Mouse (Mus musculus): ENCODE measurements around the gene Batf3. TPM values are rescaled to one million over a fixed set of nuclear protein-coding genes. Genes with fewer than 3 reads are reported as not detected.

Batf3 gene
- polyA plus RNA-seq, 1 experiment from 2014 or later, result 6.1 TPM

DNA sequence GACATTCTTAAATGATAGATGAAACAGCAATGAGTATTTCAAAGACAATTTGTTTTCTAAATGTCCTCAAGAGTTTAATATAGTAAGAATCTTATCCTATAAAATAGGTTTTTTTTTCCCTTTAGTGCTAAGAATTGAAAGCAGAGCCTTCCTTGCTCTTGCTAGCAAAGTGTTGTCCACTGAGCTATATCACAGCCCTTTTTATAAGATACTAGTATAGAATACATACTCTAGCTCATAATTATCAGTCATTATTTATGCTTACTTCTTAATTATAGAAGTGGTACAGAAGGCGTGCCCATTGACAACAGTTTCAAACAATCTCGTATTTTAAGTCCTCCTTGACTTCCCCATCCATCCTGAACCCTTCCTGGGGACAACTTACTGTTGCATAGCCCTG lies 33.1 kb upstream of the Batf3 start:
- no peak for DNase-seq (ENCODE audit: low spot score)
- Histone ChIP-seq H3K4me2 (ENCODE audit: low read depth, low read length) (no peak overlapping the region), H3K27me3 (replicated peaks; ENCODE audit: control insufficient read depth, insufficient read depth, low read length) (no peaks in the 10 kb centered on the region), H3K4me3 (ENCODE audit: low read depth, low read length) (no peak overlapping the region), H3K9ac (ENCODE audit: low read depth, low read length) (no peak overlapping the region), H3K36me3 (ENCODE audit: control insufficient read depth, insufficient read depth, low read length) (peaks cover 28% of the 10 kb centered on the region), H3K9me3 (ENCODE audit: control insufficient read depth, low read length) (no peaks in the 10 kb centered on the region), H3K27ac (replicated peaks; ENCODE audit: low read depth, low read length) (no peak overlapping the region), H3K4me1 (ENCODE audit: control insufficient read depth, insufficient read depth, low read length) (peaks cover 13% of the 10 kb centered on the region)
- no peak for ATAC-seq (ENCODE audit: low read depth)
- 90% methylated on average over 2 of the region's 2 CpGs for WGBS

DNA sequence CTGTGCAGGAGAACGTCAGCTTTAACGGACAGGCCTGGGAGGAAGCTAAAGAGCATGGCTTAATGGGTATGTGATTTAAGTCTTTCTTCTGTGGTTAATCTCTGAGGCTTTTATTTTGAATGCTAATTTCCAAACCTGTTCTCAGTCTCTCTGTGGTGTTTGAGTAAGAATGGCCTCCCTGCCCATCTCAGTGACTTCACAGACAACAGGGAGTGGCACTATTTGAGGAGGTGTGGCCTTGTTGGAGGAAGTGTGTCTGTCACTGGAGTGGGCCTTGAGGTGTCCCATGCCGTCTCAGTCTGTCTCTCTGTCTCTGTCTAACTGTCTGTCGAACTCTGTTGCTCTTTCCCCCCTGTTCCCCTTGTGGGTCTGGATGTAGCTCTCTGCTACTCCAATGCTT lies 32.5 kb upstream of the Batf3 start:
- 84% methylated on average over 4 of the region's 4 CpGs for WGBS
- H3K36me3 ChIP-seq (ENCODE audit: control insufficient read depth, insufficient read depth, low read length), result peaks cover 35% of the 10 kb centered on the region
- no peak overlapping the region for H3K27ac ChIP-seq (replicated peaks; ENCODE audit: low read depth, low read length)
- no peaks in the 10 kb centered on the region for H3K27me3 ChIP-seq (replicated peaks; ENCODE audit: control insufficient read depth, insufficient read depth, low read length)
- no peak overlapping the region for H3K4me2 ChIP-seq (ENCODE audit: low read depth, low read length)
- H3K4me1 ChIP-seq (ENCODE audit: control insufficient read depth, insufficient read depth, low read length), result peaks cover 13% of the 10 kb centered on the region
- ATAC-seq (ENCODE audit: low read depth) (no peak), DNase-seq (ENCODE audit: low spot score) (no peak)
- H3K9ac ChIP-seq (ENCODE audit: low read depth, low read length), result no peak overlapping the region
- H3K9me3 ChIP-seq (ENCODE audit: control insufficient read depth, low read length), result no peaks in the 10 kb centered on the region
- H3K4me3 ChIP-seq (ENCODE audit: low read depth, low read length), result no peak overlapping the region

DNA sequence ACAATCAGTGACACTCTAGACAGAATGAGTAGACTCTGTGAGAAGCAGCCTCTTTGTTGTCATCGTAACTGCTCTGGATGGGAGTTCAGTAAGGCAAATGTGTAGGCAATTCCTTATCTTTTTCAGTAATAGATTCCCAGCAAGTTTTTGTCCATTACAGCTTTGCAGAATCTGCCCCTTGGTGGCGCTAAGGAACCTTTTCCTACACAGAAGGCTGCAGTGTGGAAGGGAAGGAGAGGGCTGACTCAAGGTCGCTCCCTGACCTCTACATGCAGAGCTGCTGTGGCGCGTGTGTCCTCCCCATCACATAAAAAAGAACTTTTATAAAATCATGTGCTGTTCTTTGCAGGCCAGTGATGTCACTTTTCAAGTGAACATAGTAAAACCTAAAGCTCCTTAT lies 29.3 kb upstream of the Batf3 start:
- no peaks in the 10 kb centered on the region for H3K9me3 ChIP-seq (ENCODE audit: control insufficient read depth, low read length)
- ATAC-seq (ENCODE audit: low read depth) (no peak), DNase-seq (ENCODE audit: low spot score) (no peak)
- no peaks in the 10 kb centered on the region for H3K27me3 ChIP-seq (replicated peaks; ENCODE audit: control insufficient read depth, insufficient read depth, low read length)
- peaks cover 64% of the 10 kb centered on the region for H3K36me3 ChIP-seq (ENCODE audit: control insufficient read depth, insufficient read depth, low read length)
- 79% methylated on average over 5 of the region's 5 CpGs for WGBS
- H3K27ac ChIP-seq (replicated peaks; ENCODE audit: low read depth, low read length), result no peak overlapping the region
- no peak overlapping the region for H3K9ac ChIP-seq (ENCODE audit: low read depth, low read length)
- no peak overlapping the region for H3K4me2 ChIP-seq (ENCODE audit: low read depth, low read length)
- peaks cover 6% of the 10 kb centered on the region for H3K4me1 ChIP-seq (ENCODE audit: control insufficient read depth, insufficient read depth, low read length)
- no peak overlapping the region for H3K4me3 ChIP-seq (ENCODE audit: low read depth, low read length)

DNA sequence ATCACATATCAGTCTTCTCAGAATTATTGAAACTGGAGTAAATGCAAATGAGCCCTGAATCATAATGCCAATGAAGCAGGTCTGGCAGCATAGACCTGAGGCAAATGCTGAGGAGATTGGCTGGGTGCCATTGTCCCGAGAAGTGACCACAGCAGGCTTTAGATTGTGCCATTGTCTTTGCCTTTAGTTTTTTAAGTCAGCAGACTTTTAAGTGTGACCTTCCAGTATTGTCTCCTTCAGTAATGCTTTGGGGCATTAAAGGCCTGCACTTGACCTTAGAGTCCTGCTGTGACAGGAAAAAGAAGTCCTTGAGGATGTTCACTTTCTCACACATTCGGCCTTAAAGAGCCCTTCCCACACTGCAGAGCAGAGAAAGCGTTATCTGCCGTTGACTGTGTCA lies 27.4 kb upstream of the Batf3 start:
- DNase-seq (ENCODE audit: low spot score) (no peak), ATAC-seq (ENCODE audit: low read depth) (no peak)
- no peak overlapping the region for H3K4me3 ChIP-seq (ENCODE audit: low read depth, low read length)
- H3K4me2 ChIP-seq (ENCODE audit: low read depth, low read length), result no peak overlapping the region
- no peaks in the 10 kb centered on the region for H3K4me1 ChIP-seq (ENCODE audit: control insufficient read depth, insufficient read depth, low read length)
- H3K9ac ChIP-seq (ENCODE audit: low read depth, low read length), result no peak overlapping the region
- H3K36me3 ChIP-seq (ENCODE audit: control insufficient read depth, insufficient read depth, low read length), result peaks cover 68% of the 10 kb centered on the region
- no peaks in the 10 kb centered on the region for H3K27me3 ChIP-seq (replicated peaks; ENCODE audit: control insufficient read depth, insufficient read depth, low read length)
- WGBS, result 88% methylated on average over 4 of the region's 4 CpGs
- no peak overlapping the region for H3K27ac ChIP-seq (replicated peaks; ENCODE audit: low read depth, low read length)
- no peaks in the 10 kb centered on the region for H3K9me3 ChIP-seq (ENCODE audit: control insufficient read depth, low read length)

DNA sequence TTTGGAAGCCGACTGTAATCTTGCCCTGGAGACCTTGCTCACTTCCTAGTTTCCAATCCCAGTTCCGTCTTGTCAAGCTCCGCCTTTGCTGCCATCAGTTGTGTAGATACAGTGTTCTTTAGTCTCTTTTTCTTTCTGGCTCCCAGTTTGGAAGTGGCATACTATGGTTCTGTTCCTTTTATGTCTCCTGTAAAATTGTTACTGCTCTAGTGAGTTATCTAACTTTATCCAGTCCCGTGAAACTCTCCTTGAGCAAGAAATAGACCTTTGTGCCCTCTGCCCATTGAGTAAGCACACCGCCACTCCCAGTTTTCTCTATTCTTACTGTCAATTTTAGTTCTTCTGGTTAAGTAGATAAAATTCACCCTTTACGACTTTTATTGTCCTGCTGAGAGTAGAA lies 26.0 kb upstream of the Batf3 start:
- ATAC-seq (ENCODE audit: low read depth), result no peak
- WGBS, result 91% methylated on average over 6 of the region's 6 CpGs
- no peak overlapping the region for H3K9ac ChIP-seq (ENCODE audit: low read depth, low read length)
- H3K4me3 ChIP-seq (ENCODE audit: low read depth, low read length), result no peak overlapping the region
- no peaks in the 10 kb centered on the region for H3K27me3 ChIP-seq (replicated peaks; ENCODE audit: control insufficient read depth, insufficient read depth, low read length)
- DNase-seq (ENCODE audit: low spot score), result no peak
- H3K27ac ChIP-seq (replicated peaks; ENCODE audit: low read depth, low read length), result no peak overlapping the region
- peaks cover 62% of the 10 kb centered on the region for H3K36me3 ChIP-seq (ENCODE audit: control insufficient read depth, insufficient read depth, low read length)
- no peak overlapping the region for H3K4me2 ChIP-seq (ENCODE audit: low read depth, low read length)
- no peaks in the 10 kb centered on the region for H3K4me1 ChIP-seq (ENCODE audit: control insufficient read depth, insufficient read depth, low read length)
- no peaks in the 10 kb centered on the region for H3K9me3 ChIP-seq (ENCODE audit: control insufficient read depth, low read length)

DNA sequence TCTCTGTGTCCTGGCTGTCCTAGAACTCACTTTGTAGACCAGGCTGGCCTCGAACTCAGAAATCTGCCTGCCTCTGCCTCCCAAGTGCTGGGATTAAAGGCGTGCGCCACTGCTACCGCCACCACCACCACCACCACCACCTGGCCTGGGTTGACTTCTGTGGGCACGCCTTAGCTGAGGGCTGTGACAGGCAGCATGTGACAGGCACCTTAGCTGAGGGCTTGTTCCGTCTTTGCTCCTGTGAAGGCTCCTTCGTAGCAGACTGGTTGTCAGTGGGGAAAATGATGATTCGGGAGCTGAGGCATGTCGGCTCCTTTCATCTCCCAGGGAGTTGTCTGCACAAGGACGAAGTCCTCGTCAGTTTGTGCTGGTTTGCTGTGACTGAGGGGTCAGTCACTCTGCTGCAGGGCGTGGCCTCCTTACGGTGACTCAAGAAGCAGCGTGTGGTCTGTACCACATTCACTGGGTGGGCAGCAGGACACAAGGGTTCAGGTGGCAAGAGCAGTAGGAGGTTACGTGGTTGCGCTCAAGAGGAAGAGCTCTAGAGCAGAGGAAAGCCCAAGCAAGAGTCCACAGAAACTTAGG lies 25.2 kb upstream of the Batf3 start:
- DNase-seq (ENCODE audit: low spot score), result no peak
- WGBS, result 91% methylated on average over 16 of the region's 16 CpGs
- no peak overlapping the region for H3K27ac ChIP-seq (replicated peaks; ENCODE audit: low read depth, low read length)

DNA sequence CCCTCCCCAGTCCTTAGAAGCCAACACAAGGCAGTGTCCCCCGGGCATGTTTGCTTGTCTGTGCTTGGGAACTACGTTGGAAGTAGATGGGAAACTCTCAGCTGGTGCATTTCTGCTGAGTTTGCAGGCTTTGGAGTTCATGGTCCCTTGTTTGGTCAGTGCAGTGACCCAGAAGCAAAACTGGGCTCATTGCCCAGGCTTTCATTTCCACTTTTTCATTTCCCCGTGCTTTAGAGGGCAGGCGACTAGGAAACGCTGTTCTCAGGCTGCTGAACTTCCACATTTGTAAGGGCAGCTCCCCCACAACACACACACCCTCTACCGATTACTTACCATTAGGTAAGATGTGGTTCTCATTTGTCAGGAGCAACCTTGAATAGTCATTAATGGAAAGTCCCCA lies 24.6 kb upstream of the Batf3 start:
- WGBS, result 81% methylated on average over 6 of the region's 6 CpGs
- no peak overlapping the region for H3K27ac ChIP-seq (replicated peaks; ENCODE audit: low read depth, low read length)
- H3K4me2 ChIP-seq (ENCODE audit: low read depth, low read length), result no peak overlapping the region
- no peak overlapping the region for H3K4me3 ChIP-seq (ENCODE audit: low read depth, low read length)
- ATAC-seq (ENCODE audit: low read depth) (no peak), DNase-seq (ENCODE audit: low spot score) (peak; percentile 27)
- no peak overlapping the region for H3K9ac ChIP-seq (ENCODE audit: low read depth, low read length)
- no peaks in the 10 kb centered on the region for H3K4me1 ChIP-seq (ENCODE audit: control insufficient read depth, insufficient read depth, low read length)
- no peaks in the 10 kb centered on the region for H3K9me3 ChIP-seq (ENCODE audit: control insufficient read depth, low read length)
- peaks cover 65% of the 10 kb centered on the region for H3K36me3 ChIP-seq (ENCODE audit: control insufficient read depth, insufficient read depth, low read length)
- no peaks in the 10 kb centered on the region for H3K27me3 ChIP-seq (replicated peaks; ENCODE audit: control insufficient read depth, insufficient read depth, low read length)

More for the DNA sequence above, 25.2 kb upstream of the Batf3 start:
- H3K9me3 ChIP-seq (ENCODE audit: control insufficient read depth, low read length), result no peaks in the 10 kb centered on the region
- H3K4me1 ChIP-seq (ENCODE audit: control insufficient read depth, insufficient read depth, low read length), result no peaks in the 10 kb centered on the region
- no peak for ATAC-seq (ENCODE audit: low read depth)
- H3K27me3 ChIP-seq (replicated peaks; ENCODE audit: control insufficient read depth, insufficient read depth, low read length), result no peaks in the 10 kb centered on the region
- H3K36me3 ChIP-seq (ENCODE audit: control insufficient read depth, insufficient read depth, low read length), result peaks cover 65% of the 10 kb centered on the region
- no peak overlapping the region for H3K4me2 ChIP-seq (ENCODE audit: low read depth, low read length)
- no peak overlapping the region for H3K4me3 ChIP-seq (ENCODE audit: low read depth, low read length)
- no peak overlapping the region for H3K9ac ChIP-seq (ENCODE audit: low read depth, low read length)

DNA sequence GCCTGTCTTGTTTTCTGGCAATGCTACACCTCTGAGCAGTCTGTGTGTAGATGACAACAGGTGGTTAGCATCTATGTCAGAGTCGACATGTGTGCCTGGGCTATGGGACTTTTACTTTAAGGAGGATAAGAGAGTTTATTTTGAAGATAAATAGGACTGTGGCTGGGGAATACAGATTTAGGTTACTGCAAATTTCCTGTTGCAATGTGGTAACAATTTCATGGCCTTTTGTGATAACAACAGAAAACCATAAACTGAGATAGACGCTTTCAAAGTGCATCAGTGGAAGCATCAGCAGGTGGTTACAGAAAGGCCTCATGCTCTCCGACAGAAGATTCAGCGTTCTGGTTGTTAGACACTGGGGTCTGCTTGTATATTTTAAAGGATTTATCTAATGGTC lies 24.2 kb upstream of the Batf3 start:
- ATAC-seq (ENCODE audit: low read depth) (no peak), DNase-seq (ENCODE audit: low spot score) (no peak)
- H3K36me3 ChIP-seq (ENCODE audit: control insufficient read depth, insufficient read depth, low read length), result peaks cover 65% of the 10 kb centered on the region
- H3K9ac ChIP-seq (ENCODE audit: low read depth, low read length), result no peak overlapping the region
- no peak overlapping the region for H3K4me2 ChIP-seq (ENCODE audit: low read depth, low read length)
- H3K4me1 ChIP-seq (ENCODE audit: control insufficient read depth, insufficient read depth, low read length), result no peaks in the 10 kb centered on the region
- WGBS, result 88% methylated on average over 4 of the region's 4 CpGs
- no peaks in the 10 kb centered on the region for H3K9me3 ChIP-seq (ENCODE audit: control insufficient read depth, low read length)
- H3K27ac ChIP-seq (replicated peaks; ENCODE audit: low read depth, low read length), result no peak overlapping the region
- H3K4me3 ChIP-seq (ENCODE audit: low read depth, low read length), result no peak overlapping the region
- H3K27me3 ChIP-seq (replicated peaks; ENCODE audit: control insufficient read depth, insufficient read depth, low read length), result no peaks in the 10 kb centered on the region

DNA sequence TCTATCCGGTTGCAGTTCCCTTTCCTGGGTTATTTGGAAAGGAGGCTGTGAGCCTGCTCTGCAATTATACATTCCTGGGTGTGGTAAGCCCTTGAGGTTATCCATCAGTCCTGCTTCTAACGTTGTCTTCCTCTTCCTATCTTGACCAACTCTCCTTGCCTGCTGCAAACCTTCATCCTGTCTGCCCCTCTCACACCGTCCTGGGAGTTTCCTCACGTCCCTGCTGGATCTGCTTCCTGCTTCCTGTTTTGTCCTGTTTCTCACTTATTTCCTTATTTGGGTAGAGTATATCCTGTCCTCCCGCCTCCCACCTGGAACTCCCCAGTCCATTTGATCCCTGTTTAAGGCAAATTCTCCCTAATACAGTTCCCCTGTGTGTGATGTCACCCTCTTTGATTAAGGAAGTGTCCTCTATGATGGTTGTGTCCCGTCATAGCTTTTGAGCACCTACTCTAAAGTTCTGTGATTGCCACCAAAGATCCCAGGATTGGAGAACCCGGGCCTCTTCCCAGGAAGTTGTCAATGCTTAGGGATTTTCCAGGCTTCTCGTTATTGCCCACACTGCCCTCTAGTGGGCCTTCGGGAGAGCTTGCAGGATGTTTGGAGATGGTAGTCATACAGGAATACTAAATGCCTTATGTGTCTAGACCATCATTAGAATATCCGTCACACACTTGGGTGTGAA lies 22.3 kb upstream of the Batf3 start:
- Histone ChIP-seq H3K27ac (replicated peaks; ENCODE audit: low read depth, low read length) (no peak overlapping the region), H3K4me2 (ENCODE audit: low read depth, low read length) (no peak overlapping the region), H3K9me3 (ENCODE audit: control insufficient read depth, low read length) (no peaks in the 10 kb centered on the region), H3K27me3 (replicated peaks; ENCODE audit: control insufficient read depth, insufficient read depth, low read length) (no peaks in the 10 kb centered on the region), H3K4me1 (ENCODE audit: control insufficient read depth, insufficient read depth, low read length) (no peaks in the 10 kb centered on the region), H3K36me3 (ENCODE audit: control insufficient read depth, insufficient read depth, low read length) (peaks cover 67% of the 10 kb centered on the region), H3K9ac (ENCODE audit: low read depth, low read length) (no peak overlapping the region), H3K4me3 (ENCODE audit: low read depth, low read length) (no peak overlapping the region)
- peak; percentile 18; the same call in 1 of the 2 replicates for ATAC-seq (ENCODE audit: low read depth)
- DNase-seq (ENCODE audit: low spot score), result peak; percentile 76
- WGBS, result 57% methylated on average over 10 of the region's 10 CpGs
